Comparison of ENCODE assay signal across 8 mouse cellular contexts in genomic region chr16:17532271-17532670, GRCm38 (mm10). TPM values are rescaled to one million over a fixed set of nuclear protein-coding genes. Genes with fewer than 3 reads are reported as not detected.
DNase-seq lines count a peak whose midpoint lies in the region; ATAC-seq and TF ChIP-seq lines count a peak whose summit lies in the region.

No protein-coding gene starts in this region.

- intact Hi-C loops in gastrocnemius, adult 2 months (cut with DNase I), result loop anchor here (5.0 kb wide), 2 partner anchors 60 to 125 kb away; partner anchors contain the start of genes Pi4ka and Snap29
- intact Hi-C loops in left cerebral cortex, postnatal 14 days (cut with DNase I), result no loop called here

- no peak overlapping the region for H3K27ac ChIP-seq in gastrocnemius, adult 2 months
- no peak overlapping the region for H3K27ac ChIP-seq in embryonic facial prominence, embryonic 11.5 days (replicated peaks; ENCODE audit: low read depth, low read length)
- no peak overlapping the region for H3K27ac ChIP-seq in liver, embryonic 14.5 days

- DNase-seq in gastrocnemius, adult 2 months, result no peak
- DNase-seq in gastrocnemius, adult 18-20 months (ENCODE audit: low spot score), result no peak
- DNase-seq in embryonic facial prominence, embryonic 11.5 days (ENCODE audit: low spot score), result peak; percentile 14
- no peak for DNase-seq in liver, embryonic 14.5 days (ENCODE audit: low read depth in 3 of 3, low spot score in 3 of 3)
- no peak for DNase-seq in layer of hippocampus, adult 9-11 months
- no peak for DNase-seq in left cerebral cortex, postnatal 14 days (ENCODE audit: low spot score in 2 of 2)
- no peak for DNase-seq in adrenal gland, adult 8-10 months

- peak; percentile 32; the same call in 1 of the 2 replicates for TF ChIP-seq CTCF in gastrocnemius, adult 2 months (IDR thresholded peaks at IDR 0.05)
- 0 out of 2 replicates have a peak, but pooled peaks have one; percentile 7 for TF ChIP-seq CTCF in E14TG2a.4 (conservative IDR thresholded peaks at IDR 0.05; ENCODE audit: low read length)
- peak; percentile 60 for TF ChIP-seq CTCF in liver, embryonic 14.5 days (IDR thresholded peaks at IDR 0.05; ENCODE audit: low read depth)

- H3K4me3 ChIP-seq in gastrocnemius, adult 2 months, result no peak overlapping the region
- peak overlapping the region; percentile 87 for H3K4me3 ChIP-seq in E14TG2a.4 (replicated peaks; ENCODE audit: low read length)
- no peak overlapping the region for H3K4me3 ChIP-seq in embryonic facial prominence, embryonic 11.5 days (ENCODE audit: low read depth, low read length)
- H3K4me3 ChIP-seq in liver, embryonic 14.5 days (ENCODE audit: insufficient read depth in 1 of 2, low read depth in 2 of 2, low read length in 2 of 2), result no peak overlapping the region

- H3K9me3 ChIP-seq in E14TG2a.4 (ENCODE audit: low read length), result no peaks in the 10 kb centered on the region
- no peaks in the 10 kb centered on the region for H3K9me3 ChIP-seq in embryonic facial prominence, embryonic 11.5 days (replicated peaks; ENCODE audit: control insufficient read depth, low read length)
- no peaks in the 10 kb centered on the region for H3K9me3 ChIP-seq in liver, embryonic 14.5 days (ENCODE audit: control insufficient read depth, low read length)

- ATAC-seq in embryonic facial prominence, embryonic 11.5 days (replicated peaks; ENCODE audit: insufficient number of reproducible peaks, low FRiP score, low TSS enrichment, low read depth), result no peak
- ATAC-seq in liver, embryonic 14.5 days (ENCODE audit: insufficient read depth), result no peak

- no peak overlapping the region for H3K9ac ChIP-seq in embryonic facial prominence, embryonic 11.5 days (replicated peaks; ENCODE audit: low read length)
- no peak overlapping the region for H3K9ac ChIP-seq in liver, embryonic 14.5 days (replicated peaks)

- peaks cover 52% of the 10 kb centered on the region for H3K4me1 ChIP-seq in E14TG2a.4 (replicated peaks; ENCODE audit: low read depth, low read length)
- H3K4me1 ChIP-seq in embryonic facial prominence, embryonic 11.5 days (ENCODE audit: control insufficient read depth, insufficient read depth, low read length), result no peaks in the 10 kb centered on the region
- H3K4me1 ChIP-seq in liver, embryonic 14.5 days (replicated peaks; ENCODE audit: control insufficient read depth in 2 of 2, insufficient read depth in 2 of 2, low read length in 1 of 2), result peaks cover 13 to 14% of the 10 kb centered on the region in 2 experiments

- peaks cover 17% of the 10 kb centered on the region for H3K36me3 ChIP-seq in E14TG2a.4 (ENCODE audit: insufficient read depth, low read length)
- peaks cover 3% of the 10 kb centered on the region; the same call in 1 of the 2 replicates for H3K36me3 ChIP-seq in embryonic facial prominence, embryonic 11.5 days (replicated peaks; ENCODE audit: control insufficient read depth, insufficient read depth, low read depth, low read length)
- peaks cover 12% of the 10 kb centered on the region for H3K36me3 ChIP-seq in liver, embryonic 14.5 days (replicated peaks; ENCODE audit: control insufficient read depth, insufficient read depth, low read depth)

- WGBS in embryonic facial prominence, embryonic 11.5 days, result 57% methylated on average over 4 of the region's 4 CpGs
- WGBS in liver, embryonic 14.5 days (ENCODE audit: insufficient replicate concordance), result 54% methylated on average over 4 of the region's 4 CpGs

- no peaks in the 10 kb centered on the region; the same call in 1 of the 2 replicates for H3K27me3 ChIP-seq in E14TG2a.4 (ENCODE audit: insufficient read depth, low read length)
- no peaks in the 10 kb centered on the region for H3K27me3 ChIP-seq in embryonic facial prominence, embryonic 11.5 days (ENCODE audit: control insufficient read depth, insufficient read depth, low read length)
- no peaks in the 10 kb centered on the region for H3K27me3 ChIP-seq in liver, embryonic 14.5 days (ENCODE audit: control insufficient read depth, insufficient read depth, low read length)

- no peak overlapping the region; the same call in 1 of the 2 replicates for H3K4me2 ChIP-seq in embryonic facial prominence, embryonic 11.5 days (ENCODE audit: low read depth, low read length)
- H3K4me2 ChIP-seq in liver, embryonic 14.5 days (ENCODE audit: low read depth), result no peak overlapping the region

- TF ChIP-seq EP300 in liver, embryonic 14.5 days (IDR thresholded peaks at IDR 0.05; ENCODE audit: low read depth), result no peak

RNA-seq across cellular contexts. Expression of gene Thap7, which starts 1.3 kb away (rescaled TPM):
- 10 to 100 TPM; 15.8 to 16.0 TPM for total RNA-seq in gastrocnemius, adult 2 months (2021)
- total RNA-seq in gastrocnemius, adult 18-20 months (2021), result 10 to 100 TPM; 15.3 to 17.1 TPM
- 47.6 and 50.0 TPM in 2 replicates for polyA plus RNA-seq in embryonic facial prominence, embryonic 11.5 days (2014; fragmentation: Nextera tagmentation; extraction: Ambion mirVana)
- 20.4 and 21.8 TPM in 2 replicates for polyA plus RNA-seq in liver, embryonic 14.5 days (2012; rRNA removed)
- 19.7 and 24.5 TPM in 2 replicates for polyA plus RNA-seq in liver, embryonic 14.5 days (2014; fragmentation: Nextera tagmentation; extraction: Ambion mirVana)
- 10 to 100 TPM; 36.9 to 42.7 TPM for total RNA-seq in left cerebral cortex, postnatal 14 days (2021)
- total RNA-seq in adrenal gland, adult 8-10 months (2022), result 10 to 100 TPM; 40.6 to 51.2 (median 45.5) TPM

RNA-seq across cellular contexts. Expression of gene Lztr1, which starts 23.8 kb away (rescaled TPM):
- 10 to 100 TPM; 25.2 to 25.9 TPM for total RNA-seq in gastrocnemius, adult 2 months (2021)
- total RNA-seq in gastrocnemius, adult 18-20 months (2021), result 10 to 100 TPM; 17.1 to 18.9 TPM
- polyA plus RNA-seq in embryonic facial prominence, embryonic 11.5 days (2014; fragmentation: Nextera tagmentation; extraction: Ambion mirVana), result 68.5 and 77.7 TPM in 2 replicates
- 32.0 and 32.5 TPM in 2 replicates for polyA plus RNA-seq in liver, embryonic 14.5 days (2012; rRNA removed)
- 15.5 and 17.2 TPM in 2 replicates for polyA plus RNA-seq in liver, embryonic 14.5 days (2014; fragmentation: Nextera tagmentation; extraction: Ambion mirVana)
- 100 to 1,000 TPM; 163 to 176 TPM for total RNA-seq in left cerebral cortex, postnatal 14 days (2021)
- 100 to 1,000 TPM in 2 of 4 experiments, 10 to 100 TPM in 2; 64.4 to 118 (median 88.8) TPM for total RNA-seq in adrenal gland, adult 8-10 months (2022)

RNA-seq across cellular contexts. Expression of gene Lrrc74b, which starts 28.8 kb away (rescaled TPM):
- total RNA-seq in gastrocnemius, adult 2 months (2021), result 1 to 10 TPM; 1.6 to 1.8 TPM
- total RNA-seq in gastrocnemius, adult 18-20 months (2021), result 1 to 10 TPM; 1.7 to 2.4 TPM
- polyA plus RNA-seq in embryonic facial prominence, embryonic 11.5 days (2014; fragmentation: Nextera tagmentation; extraction: Ambion mirVana), result 0.15 TPM in 1 of 2 replicates, not detected in the other
- 0.02 TPM in 1 of 2 replicates, not detected in the other for polyA plus RNA-seq in liver, embryonic 14.5 days (2012; rRNA removed)
- 0.06 TPM in 1 of 2 replicates, not detected in the other for polyA plus RNA-seq in liver, embryonic 14.5 days (2014; fragmentation: Nextera tagmentation; extraction: Ambion mirVana)
- total RNA-seq in left cerebral cortex, postnatal 14 days (2021), result under 1 TPM; 0.29 to 0.42 TPM
- total RNA-seq in adrenal gland, adult 8-10 months (2022), result under 1 TPM in 3 of 4 experiments, not detected in 1; 0.12 to 0.46 (median 0.34) TPM

RNA-seq across cellular contexts. Expression of gene P2rx6, which starts 29.4 kb away (rescaled TPM):
- 10 to 100 TPM in 1 of 2 experiments, 1 to 10 TPM in 1; 9.9 to 11.7 TPM for total RNA-seq in gastrocnemius, adult 2 months (2021)
- total RNA-seq in gastrocnemius, adult 18-20 months (2021), result 10 to 100 TPM in 1 of 2 experiments, 1 to 10 TPM in 1; 8.7 to 11.8 TPM
- polyA plus RNA-seq in embryonic facial prominence, embryonic 11.5 days (2014; fragmentation: Nextera tagmentation; extraction: Ambion mirVana), result 0.20 and 0.31 TPM in 2 replicates
- polyA plus RNA-seq in liver, embryonic 14.5 days (2012; rRNA removed), result 0.05 and 0.06 TPM in 2 replicates
- 0.13 TPM in 1 of 2 replicates, not detected in the other for polyA plus RNA-seq in liver, embryonic 14.5 days (2014; fragmentation: Nextera tagmentation; extraction: Ambion mirVana)
- under 1 TPM; 0.13 to 0.19 TPM for total RNA-seq in left cerebral cortex, postnatal 14 days (2021)
- 1 to 10 TPM in 2 of 4 experiments, under 1 TPM in 2; 0.55 to 2.9 (median 1.6) TPM for total RNA-seq in adrenal gland, adult 8-10 months (2022)

RNA-seq across cellular contexts. Expression of gene Aifm3, which starts 42.9 kb away (rescaled TPM):
- under 1 TPM in 1 of 2 experiments, not detected in 1; 0.08 TPM for total RNA-seq in gastrocnemius, adult 2 months (2021)
- total RNA-seq in gastrocnemius, adult 18-20 months (2021), result under 1 TPM in 1 of 2 experiments, not detected in 1; 0.43 TPM
- polyA plus RNA-seq in embryonic facial prominence, embryonic 11.5 days (2014; fragmentation: Nextera tagmentation; extraction: Ambion mirVana), result 0.77 and 1.2 TPM in 2 replicates
- 0.67 and 1.3 TPM in 2 replicates for polyA plus RNA-seq in liver, embryonic 14.5 days (2012; rRNA removed)
- polyA plus RNA-seq in liver, embryonic 14.5 days (2014; fragmentation: Nextera tagmentation; extraction: Ambion mirVana), result 0.53 and 0.99 TPM in 2 replicates
- 10 to 100 TPM; 40.8 to 48.3 TPM for total RNA-seq in left cerebral cortex, postnatal 14 days (2021)
- total RNA-seq in adrenal gland, adult 8-10 months (2022), result 10 to 100 TPM in 3 of 4 experiments, 1 to 10 TPM in 1; 7.9 to 47.0 (median 29.0) TPM

Comparison
In these comparisons a context has a peak if more than half of its experiments do, and no peak if none do; other contexts are left out.
1. CTCF ChIP-seq: peak in every context shown above with its lines; median percentile 60 in liver, embryonic 14.5 days; 32 in gastrocnemius, adult 2 months; 7 in E14TG2a.4.